7 mouse cellular contexts compared by ENCODE assay signal in the genomic region with DNA sequence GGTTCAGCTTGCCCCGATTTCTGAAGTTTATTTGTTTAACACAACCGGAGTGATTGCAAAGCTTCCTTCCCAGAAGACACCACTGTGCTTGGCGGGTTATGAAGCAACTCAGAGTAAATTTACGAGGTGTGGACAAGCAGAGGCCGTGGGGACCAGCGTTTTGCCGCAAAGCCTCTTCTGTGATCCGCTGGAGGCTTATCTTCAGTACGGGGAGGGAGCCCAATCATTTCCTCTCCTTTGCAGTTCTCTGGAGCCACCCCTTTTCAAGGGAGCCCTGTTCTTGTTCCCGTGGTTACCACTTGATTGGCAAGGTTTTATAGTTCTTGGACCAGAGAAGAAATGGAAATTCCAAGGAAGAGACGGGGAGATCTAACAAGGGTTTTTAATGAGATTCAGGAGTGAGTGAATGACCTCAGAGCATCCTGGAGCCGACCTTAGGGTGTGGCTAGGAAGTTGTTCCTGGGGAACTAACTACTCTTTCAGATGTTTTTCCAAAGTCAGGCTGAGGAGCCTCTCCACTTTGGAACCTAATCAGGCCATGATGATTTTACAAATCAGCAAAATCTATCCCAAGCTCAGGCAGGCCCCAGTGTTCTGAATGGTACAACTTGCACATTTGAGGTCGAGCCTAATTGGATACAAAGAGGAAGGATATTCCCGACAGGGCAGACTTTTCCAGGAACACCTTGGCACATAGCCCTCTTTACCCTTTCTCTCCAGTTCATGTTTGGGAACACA. TPM values are rescaled to one million over a fixed set of nuclear protein-coding genes. Genes with fewer than 3 reads are reported as not detected.
DNase-seq lines count a peak whose midpoint lies in the region; ATAC-seq and TF ChIP-seq lines count a peak whose summit lies in the region.

No protein-coding gene starts in this region.

- TF ChIP-seq CTCF in gastrocnemius, adult 2 months (IDR thresholded peaks at IDR 0.05): no peak
- no peak for TF ChIP-seq CTCF in kidney, adult 2 months (conservative IDR thresholded peaks at IDR 0.05; ENCODE audit: insufficient read depth, insufficient read length, low read depth, low read length)

- no peaks in the 10 kb centered on the region for H3K27me3 ChIP-seq in kidney, adult 2 months (replicated peaks; ENCODE audit: control insufficient read depth, insufficient read depth, low read length)

- intact Hi-C loops in gastrocnemius, adult 2 months (cut with DNase I): no loop called here

- peak; percentile 34 for DNase-seq in urinary bladder, postnatal 25 days (ENCODE audit: low spot score)
- DNase-seq in urinary bladder, adult 2 months (ENCODE audit: low spot score): no peak
- DNase-seq in gastrocnemius, adult 2 months: peak; percentile 87
- DNase-seq in kidney, adult 2 months: peak; percentile 75
- no peak for DNase-seq in cerebellum, adult 9-11 months
- no peak for DNase-seq in cerebellum, postnatal 25 days

- no peak for TF ChIP-seq POLR2A in kidney, adult 2 months (IDR thresholded peaks at IDR 0.05; ENCODE audit: low read depth, low read length)

- H3K27ac ChIP-seq in gastrocnemius, adult 2 months: peak overlapping the region; percentile 78
- H3K27ac ChIP-seq in kidney, adult 2 months (ENCODE audit: insufficient read depth, low read depth, low read length): peak overlapping the region; percentile 44

- H3K4me3 ChIP-seq in gastrocnemius, adult 2 months: peak overlapping the region; percentile 11
- no peak overlapping the region for H3K4me3 ChIP-seq in kidney, adult 2 months (ENCODE audit: insufficient read depth, low read depth, low read length)

- no peaks in the 10 kb centered on the region for H3K36me3 ChIP-seq in kidney, adult 2 months (ENCODE audit: control insufficient read depth, insufficient read depth, low read length)

- peak; percentile 73 for ATAC-seq in megakaryocyte progenitor cell, adult 5-6 weeks (replicated peaks; ENCODE audit: poor library complexity)

- peaks cover 7% of the 10 kb centered on the region for H3K4me1 ChIP-seq in kidney, adult 2 months (ENCODE audit: control insufficient read depth, insufficient read depth, low read length)

- WGBS in kidney, adult 2 months: 27% methylated on average over 14 of the region's 14 CpGs

RNA-seq across cellular contexts. Expression of a gene that starts 25.0 kb away (rescaled TPM):
- 6.6 and 8.9 TPM in 2 replicates for polyA plus RNA-seq in urinary bladder, adult 2 months (2012; rRNA removed)
- total RNA-seq in gastrocnemius, adult 2 months (2021): 1 to 10 TPM; 4.1 to 4.2 TPM
- 8.0 and 8.6 TPM in 2 replicates for polyA plus RNA-seq in kidney, adult 2 months (2012; rRNA removed)
- 4.5 and 4.8 TPM in 2 replicates for total RNA-seq in megakaryocyte progenitor cell, adult 5-6 weeks (2015)
- 3.9 and 4.5 TPM in 2 replicates for total RNA-seq in megakaryocyte progenitor cell, adult 5-6 weeks (2017)

Comparison
In these comparisons a context has a peak if more than half of its experiments do, and no peak if none do; other contexts are left out.
1. DNase-seq: peak in urinary bladder, postnatal 25 days (single experiment), gastrocnemius, adult 2 months (single experiment) and kidney, adult 2 months (single experiment); none in urinary bladder, adult 2 months (single experiment), cerebellum, adult 9-11 months (single experiment) and cerebellum, postnatal 25 days (0 of 2).